Mouse (Mus musculus): ENCODE data around the gene Mamdc2.
"Not testable (repeated sequence)": the region's sequence is repeated elsewhere in the genome, so short reads cannot be mapped to it uniquely, and the experiment has no call there.

Gene Mamdc2

DNA sequence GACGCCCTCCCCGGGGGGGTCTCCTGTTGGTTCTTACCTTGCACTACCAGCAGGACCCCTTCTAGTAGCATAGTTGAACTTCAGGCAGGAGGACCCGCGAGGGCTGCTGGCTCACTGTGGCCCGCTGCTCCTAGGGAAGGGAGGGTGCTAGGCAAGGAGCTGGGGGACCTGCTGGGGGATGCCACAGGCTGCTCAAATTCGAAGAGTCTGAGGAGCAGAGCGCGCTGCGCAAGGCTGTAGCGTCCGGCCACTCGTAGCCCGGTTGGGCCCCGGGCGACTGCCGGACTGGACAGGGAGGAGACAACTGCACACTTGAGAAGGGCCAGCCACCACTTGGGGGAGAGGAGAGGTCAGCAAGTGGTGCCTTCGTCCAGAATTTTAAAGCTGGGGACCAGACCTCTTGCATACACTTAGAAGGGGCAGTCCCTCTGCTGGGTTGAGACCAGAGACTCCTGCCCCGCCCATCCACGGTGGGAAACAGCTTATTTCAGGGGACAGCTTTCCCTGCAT is at the start of gene Mamdc2:
Gene Mamdc2 (minus strand): TSS at position 455 of the 510 bp plus-strand sequence.
- no peak for DNase-seq

- no peak for DNase-seq
Observed at GRCm38 (mm10) chr19:23498011-23498410, 49.8 kb upstream of the Mamdc2 start.

DNA sequence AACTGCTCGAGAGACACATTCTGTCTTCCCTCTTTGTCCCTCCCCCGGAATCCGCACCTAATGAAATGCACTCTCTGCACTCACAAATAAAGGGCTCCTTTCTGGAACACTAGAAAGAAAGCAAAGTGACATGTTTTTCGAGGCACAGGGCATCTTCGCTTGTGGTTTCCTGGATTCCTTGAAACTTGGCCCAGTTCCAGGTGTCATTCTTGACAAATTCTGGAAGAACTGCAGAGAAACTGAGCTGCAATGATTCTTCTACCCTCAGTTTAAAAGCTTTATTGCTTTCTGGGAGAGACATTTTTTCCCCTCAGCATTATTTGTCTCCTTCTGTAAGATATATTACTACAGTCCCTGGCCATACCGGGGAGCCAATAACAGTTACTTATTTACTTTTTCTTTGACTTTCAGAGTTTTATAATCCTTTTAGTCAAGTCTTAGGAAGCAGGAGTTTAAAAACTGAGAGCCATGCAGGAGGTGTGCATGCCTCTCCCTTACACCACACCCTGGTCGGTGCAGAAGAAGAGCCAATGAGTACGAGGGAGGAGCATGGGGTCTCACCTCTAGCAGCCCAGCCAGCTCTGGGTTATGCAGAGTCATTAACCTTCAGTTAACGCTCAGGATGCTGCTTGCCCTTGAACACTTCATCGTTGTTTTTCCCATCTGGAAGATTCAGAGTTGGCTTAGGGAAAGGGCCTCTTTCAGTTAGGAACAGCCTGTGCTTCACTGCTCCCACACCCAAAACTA is 49.1 kb upstream of the Mamdc2 start:
- DNase-seq: no peak

GRCm38 (mm10) chr19:23496536-23496935 is 48.3 kb upstream of the Mamdc2 start:
- peak; percentile 1 for DNase-seq

DNA sequence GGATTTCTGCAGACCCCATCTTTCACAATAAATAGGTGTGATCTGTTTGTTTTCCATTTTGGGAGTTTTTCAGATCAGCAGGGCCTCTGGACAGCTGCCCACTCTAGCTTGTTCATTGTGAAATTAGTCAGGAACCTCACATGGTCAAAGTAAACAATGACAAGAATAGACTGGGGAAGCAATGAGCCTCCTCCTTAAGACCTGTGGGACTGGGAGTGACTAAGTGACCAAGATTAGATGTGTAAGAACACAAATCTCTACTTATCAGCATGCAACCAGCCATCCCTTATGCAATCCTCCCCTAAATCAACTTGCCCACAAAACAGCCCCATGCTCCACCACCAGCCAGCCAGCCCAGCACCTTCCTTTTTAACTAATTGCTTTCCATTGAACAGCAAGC is 44.4 kb upstream of the Mamdc2 start:
- DNase-seq: no peak

DNA sequence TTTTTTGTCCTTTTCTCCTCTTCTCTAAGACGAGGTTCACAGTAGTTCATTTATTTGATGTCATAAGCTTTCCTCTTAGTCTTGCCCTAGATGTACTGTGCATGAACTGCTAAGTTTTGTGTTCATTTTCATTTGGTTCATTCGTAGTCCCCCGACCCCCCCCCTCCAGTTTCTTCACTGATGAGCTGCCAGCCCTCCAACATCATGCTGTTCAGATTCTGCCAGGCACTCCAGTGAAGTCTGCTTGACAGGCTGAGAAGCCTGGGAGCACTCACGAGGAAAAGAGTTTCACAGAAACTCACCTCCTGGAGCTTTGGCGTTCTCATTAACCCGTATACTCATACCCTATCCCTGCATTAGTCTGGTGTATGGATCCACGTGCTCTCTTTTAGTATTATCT is 42.5 kb upstream of the Mamdc2 start:
- DNase-seq: not testable (repeated sequence)

- no peak for DNase-seq
Observed at GRCm38 (mm10) chr19:23489780-23490179, 41.5 kb upstream of the Mamdc2 start.

DNA sequence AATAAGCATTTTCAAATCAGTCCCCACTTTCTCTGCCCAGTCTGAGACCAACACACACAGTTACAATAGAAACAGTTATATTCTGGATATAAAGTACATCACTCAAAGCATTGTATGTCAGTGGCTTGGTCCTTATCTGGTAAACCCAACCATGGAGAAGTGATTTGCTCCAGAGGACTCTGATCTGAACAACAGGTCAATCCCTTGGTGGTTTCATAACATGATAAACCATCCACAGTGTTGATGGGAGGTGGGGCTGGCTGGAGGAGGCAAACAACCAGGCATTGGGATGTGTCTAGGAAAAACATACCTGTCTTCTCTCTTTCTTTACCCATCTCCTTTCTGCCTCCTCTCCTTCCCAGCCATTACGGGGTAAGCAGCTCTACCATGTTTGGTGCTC is 39.2 kb upstream of the Mamdc2 start:
- no peak for DNase-seq

GRCm38 (mm10) chr19:23486631-23487270 is 38.5 kb upstream of the Mamdc2 start:
- DNase-seq: no peak

DNA sequence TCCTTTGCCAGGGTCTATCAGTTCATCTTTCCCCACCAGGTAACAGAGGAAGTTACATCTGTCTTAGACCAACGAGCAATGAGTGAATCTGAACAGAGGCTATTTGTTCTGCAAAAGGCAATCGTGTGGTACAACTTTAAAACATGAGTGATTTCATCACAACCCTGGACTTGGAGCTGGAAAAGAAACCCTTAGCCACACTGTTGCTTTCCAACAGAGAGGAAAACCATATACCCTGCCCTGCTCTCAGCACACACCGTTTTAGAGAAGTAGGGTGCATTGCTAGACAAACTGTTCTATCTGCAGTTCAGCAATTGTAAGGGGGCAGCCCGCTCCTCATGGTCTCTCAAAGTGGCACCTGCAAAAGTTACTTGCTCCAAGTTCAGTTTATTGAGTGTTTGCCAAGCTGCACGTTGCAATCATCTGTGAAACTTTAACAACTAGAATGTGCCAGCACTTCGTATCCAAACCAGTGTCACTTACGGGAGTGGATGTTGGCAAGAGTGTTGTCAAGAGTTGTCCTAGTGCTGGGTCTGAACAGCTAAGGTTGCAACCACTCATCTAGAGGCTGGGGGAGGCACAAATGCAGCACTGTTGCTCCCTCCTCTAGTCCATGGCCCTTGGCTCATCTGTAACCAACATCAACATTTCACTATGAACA is 37.8 kb upstream of the Mamdc2 start:
- no peak for DNase-seq

DNA sequence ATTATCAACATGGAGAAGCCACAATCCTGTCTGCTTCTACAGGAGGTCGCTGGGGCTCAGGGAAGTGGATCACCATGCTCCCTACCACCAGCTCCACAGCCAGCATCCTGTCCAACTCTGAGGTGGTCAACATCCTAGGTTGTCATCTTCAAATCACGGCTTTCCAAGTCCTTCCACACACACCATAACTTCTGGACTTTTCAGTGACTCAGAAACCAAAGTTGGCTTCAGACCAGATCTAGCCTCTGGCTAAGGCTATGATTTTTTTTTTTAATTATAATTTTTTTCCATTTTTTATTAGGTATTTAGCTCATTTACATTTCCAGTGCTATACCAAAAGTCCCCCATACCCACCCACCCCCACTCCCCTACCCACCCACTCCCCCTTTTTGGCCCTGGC is 34.3 kb upstream of the Mamdc2 start:
- not testable (repeated sequence) for DNase-seq

GRCm38 (mm10) chr19:23479597-23479967 is 31.3 kb upstream of the Mamdc2 start:
- DNase-seq: no peak

GRCm38 (mm10) chr19:23478895-23479596 is 30.8 kb upstream of the Mamdc2 start:
- DNase-seq: peak; percentile 6

GRCm38 (mm10) chr19:23477826-23478225 is 29.6 kb upstream of the Mamdc2 start:
- DNase-seq: no peak

- no peak for DNase-seq
Observed at GRCm38 (mm10) chr19:23467866-23468265, 19.6 kb upstream of the Mamdc2 start.

DNA sequence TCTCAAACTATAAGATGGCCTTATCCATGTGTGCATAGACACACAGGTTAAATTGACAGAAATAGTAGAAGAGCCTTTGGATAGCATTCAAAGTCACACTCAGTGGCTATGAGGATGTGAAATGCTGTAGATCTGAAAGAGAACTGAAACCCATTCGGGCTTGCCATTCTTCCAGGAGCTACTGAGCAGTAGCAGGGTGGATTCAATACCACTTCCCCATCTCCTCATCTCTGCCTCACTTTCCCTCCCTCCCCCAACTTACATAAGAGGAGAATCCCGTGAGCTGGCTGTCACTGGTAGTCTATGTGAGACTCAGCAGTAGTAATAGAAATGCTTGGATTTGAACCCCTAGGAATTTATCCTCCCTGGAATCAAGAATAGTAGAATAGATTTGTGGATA is 18.8 kb upstream of the Mamdc2 start:
- DNase-seq: no peak

DNA sequence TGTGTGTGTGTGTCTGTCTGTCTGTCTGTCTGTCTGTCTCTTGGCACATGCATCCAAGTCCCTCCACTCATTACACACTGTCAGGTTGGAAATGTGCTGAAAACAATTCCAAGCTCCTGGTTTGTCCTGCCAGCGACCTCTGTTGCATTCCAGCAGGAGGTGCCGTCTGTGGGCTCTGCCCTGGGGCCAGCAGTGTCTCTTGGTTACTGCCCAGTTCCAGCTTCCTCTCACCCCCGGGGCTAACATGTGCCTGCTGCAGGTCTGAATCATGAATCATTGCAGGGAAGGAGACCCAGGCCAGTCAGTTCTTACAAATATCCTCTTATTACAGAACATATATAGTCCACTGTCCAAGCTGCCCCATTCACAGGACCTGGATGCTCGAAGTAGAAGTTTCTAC is 9.2 kb upstream of the Mamdc2 start:
- DNase-seq: no peak

- no peak for DNase-seq
Observed at GRCm38 (mm10) chr19:23451361-23451760, 3.1 kb upstream of the Mamdc2 start.

- DNase-seq: peak; percentile 3
Observed at GRCm38 (mm10) chr19:23447221-23447987, 838 bp downstream of the Mamdc2 start.

GRCm38 (mm10) chr19:23444910-23445845 is 3.1 kb downstream of the Mamdc2 start:
- DNase-seq: peak; percentile 3

DNA sequence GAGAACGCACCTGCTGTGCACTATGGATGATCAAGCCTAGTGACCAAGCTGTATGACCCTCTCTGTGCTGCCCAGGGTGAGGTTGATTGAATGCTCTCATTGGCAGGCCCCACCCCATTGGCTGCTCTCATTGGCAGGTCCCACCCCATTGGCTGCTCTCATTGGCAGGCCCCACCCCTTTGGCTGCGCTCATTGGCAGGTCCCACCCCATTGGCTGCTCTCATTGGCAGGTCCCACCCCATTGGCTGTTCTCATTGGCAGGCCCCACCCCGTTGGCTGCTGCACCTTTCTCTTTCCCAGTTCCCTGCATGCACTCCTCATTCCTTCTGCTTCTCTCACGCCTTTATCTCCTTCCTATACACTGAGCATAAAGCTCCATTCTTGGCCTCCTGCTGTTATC is 12.5 kb downstream of the Mamdc2 start:
- no peak for DNase-seq
